In genomic region chr3:100031291-100031690, GRCm38 (mm10) we compare ENCODE assay signal across 12 mouse cellular contexts.
DNase-seq lines count a peak whose midpoint lies in the region; ATAC-seq and TF ChIP-seq lines count a peak whose summit lies in the region.
"Had no signal": no experiment of that assay in that cellular context is flagged by ENCODE, and none has a peak within 500 bp of the region (broad histone marks: within the 10 kb centered on the region; RNA-seq: fewer than 3 reads in every experiment).

No protein-coding gene starts in this region.

- peak; percentile 13; the same call in 1 of the 2 replicates for TF ChIP-seq CTCF in left cerebral cortex, adult 2 months (IDR thresholded peaks at IDR 0.05)

- no peaks in the 10 kb centered on the region for H3K9me3 ChIP-seq in embryonic facial prominence, embryonic 14.5 days (ENCODE audit: control insufficient read depth, low read length)
- H3K9me3 ChIP-seq in midbrain, embryonic 15.5 days = no peaks in the 10 kb centered on the region
- H3K9me3 ChIP-seq: embryonic facial prominence, embryonic 15.5 days; heart, embryonic 10.5 days; lung, embryonic 15.5 days had no signal

- no peaks in the 10 kb centered on the region for H3K27me3 ChIP-seq in embryonic facial prominence, embryonic 14.5 days (replicated peaks; ENCODE audit: control insufficient read depth, insufficient read depth, low read length)
- H3K27me3 ChIP-seq in midbrain, embryonic 15.5 days (replicated peaks) = no peaks in the 10 kb centered on the region
- H3K27me3 ChIP-seq: embryonic facial prominence, embryonic 15.5 days; lung, embryonic 15.5 days had no signal

- H3K27ac ChIP-seq in left cerebral cortex, adult 2 months = no peak overlapping the region
- no peak overlapping the region for H3K27ac ChIP-seq in embryonic facial prominence, embryonic 14.5 days (replicated peaks; ENCODE audit: low read depth, low read length)
- no peak overlapping the region for H3K27ac ChIP-seq in midbrain, embryonic 15.5 days
- H3K27ac ChIP-seq: embryonic facial prominence, embryonic 15.5 days; heart, embryonic 10.5 days; lung, embryonic 15.5 days had no signal

- peaks cover 22% of the 10 kb centered on the region for H3K4me1 ChIP-seq in embryonic facial prominence, embryonic 14.5 days (ENCODE audit: control insufficient read depth, insufficient read depth, low read length)
- H3K4me1 ChIP-seq in midbrain, embryonic 15.5 days = no peaks in the 10 kb centered on the region
- H3K4me1 ChIP-seq: heart, embryonic 10.5 days; lung, embryonic 15.5 days had no signal

- no peak overlapping the region for H3K9ac ChIP-seq in embryonic facial prominence, embryonic 14.5 days (ENCODE audit: low read depth, low read length)
- no peak overlapping the region for H3K9ac ChIP-seq in midbrain, embryonic 15.5 days
- H3K9ac ChIP-seq: embryonic facial prominence, embryonic 15.5 days; lung, embryonic 15.5 days had no signal

- WGBS in embryonic facial prominence, embryonic 14.5 days = 37% methylated on average over 4 of the region's 4 CpGs
- 45% methylated on average over 4 of the region's 4 CpGs for WGBS in midbrain, embryonic 15.5 days

- H3K36me3 ChIP-seq in embryonic facial prominence, embryonic 14.5 days (ENCODE audit: control insufficient read depth, insufficient read depth, low read length) = no peaks in the 10 kb centered on the region
- no peaks in the 10 kb centered on the region for H3K36me3 ChIP-seq in midbrain, embryonic 15.5 days (replicated peaks)
- H3K36me3 ChIP-seq: embryonic facial prominence, embryonic 15.5 days; heart, embryonic 10.5 days; lung, embryonic 15.5 days had no signal

- no peak overlapping the region for H3K4me3 ChIP-seq in left cerebral cortex, adult 2 months
- H3K4me3 ChIP-seq in embryonic facial prominence, embryonic 14.5 days (ENCODE audit: low read depth, low read length) = no peak overlapping the region
- no peak overlapping the region for H3K4me3 ChIP-seq in midbrain, embryonic 15.5 days
- H3K4me3 ChIP-seq: embryonic facial prominence, embryonic 15.5 days; heart, embryonic 10.5 days; lung, embryonic 15.5 days had no signal

- intact Hi-C loops in left cerebral cortex, adult 2 months (cut with DNase I) = no loop called here

- no peak overlapping the region for H3K4me2 ChIP-seq in embryonic facial prominence, embryonic 14.5 days (ENCODE audit: low read depth, low read length)
- no peak overlapping the region for H3K4me2 ChIP-seq in midbrain, embryonic 15.5 days
- H3K4me2 ChIP-seq: embryonic facial prominence, embryonic 15.5 days; lung, embryonic 15.5 days had no signal

- no peak for ATAC-seq in embryonic facial prominence, embryonic 14.5 days (ENCODE audit: low read depth)
- peak; percentile 63; the same call in 1 of the 2 replicates for ATAC-seq in midbrain, embryonic 15.5 days (replicated peaks)
- ATAC-seq in CD4-positive, CD25-positive, alpha-beta regulatory T cell, adult 4 months = no peak

- peak; percentile 32 for DNase-seq in embryo, embryonic 10 days (ENCODE audit: low spot score)
- DNase-seq in embryo, embryonic 9.5 days (ENCODE audit: extremely low spot score) = no peak
- no peak for DNase-seq in left cerebral cortex, adult 2 months (ENCODE audit: extremely low spot score in 1 of 2, low spot score in 2 of 2)
- no peak for DNase-seq in left cerebral cortex, adult 8-10 months (ENCODE audit: low spot score in 2 of 2)
- DNase-seq in embryonic facial prominence, embryonic 14.5 days (ENCODE audit: low spot score) = peak; percentile 66
- DNase-seq in lung, postnatal 4 days = no peak
- DNase-seq: adrenal gland, postnatal 25 days had no signal

Comparison
In these comparisons a context has a peak if more than half of its experiments do, and no peak if none do; other contexts are left out.
1. DNase-seq: peak in embryo, embryonic 10 days (single experiment) and embryonic facial prominence, embryonic 14.5 days (single experiment); none in embryo, embryonic 9.5 days (single experiment), left cerebral cortex, adult 2 months (0 of 2), left cerebral cortex, adult 8-10 months (0 of 2) and lung, postnatal 4 days (0 of 2).